Mouse (Mus musculus) stomach, embryonic 14.5 days (tissue): ENCODE measurements at regions not wholly inside any gene's neighbourhood (a gene's known extent, or its start where the extent isn't known, plus 50 kb on each side); places are given as distances from the start of the nearest gene placed in this dataset. TPM values are rescaled to one million over a fixed set of nuclear protein-coding genes. Genes with fewer than 3 reads are reported as not detected.

Source experiments
- microRNA-seq: library from miRNA; unstranded; fragments of <30 nt; microRNA quantifications from one replicate; pipeline ENCODE4, GENCODE M21; 2016

Small RNA genes in the stretch of these regions (microRNA-seq; reads per million reads assigned to microRNA genes)
- not detected for gene Mir6351
